Mouse (Mus musculus): ENCODE data around the gene Napepld.
"Not testable (repeated sequence)": the region's sequence is repeated elsewhere in the genome, so short reads cannot be mapped to it uniquely, and the experiment has no call there.

The Napepld gene

GRCm38 (mm10) chr5:21706546-21706945 lies 5.3 kb upstream of the Napepld start:
- DNase-seq (ENCODE audit: extremely low read depth, low read depth) = no peak

DNA sequence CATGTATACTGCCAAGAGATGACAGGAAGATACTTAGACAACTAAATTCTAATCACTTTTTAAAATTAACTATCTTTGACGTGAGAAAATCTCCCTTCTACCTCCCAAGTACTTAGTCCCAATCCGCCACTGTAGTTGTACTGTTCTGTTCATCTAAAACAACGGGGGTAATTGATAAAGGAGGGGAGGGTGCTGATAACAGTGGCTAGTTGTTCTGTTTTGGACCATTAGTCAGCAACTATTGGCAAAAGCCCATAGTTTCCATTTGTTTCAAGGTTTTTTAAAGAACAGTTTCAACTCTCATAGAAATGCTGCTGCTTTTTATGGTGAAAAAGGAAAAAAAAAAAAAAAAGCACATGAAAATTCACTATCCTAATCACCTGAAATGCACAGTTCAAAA lies 2.5 kb upstream of the Napepld start:
- DNase-seq (ENCODE audit: extremely low read depth, low read depth) = no peak

GRCm38 (mm10) chr5:21702873-21703475 lies 1.8 kb upstream of the Napepld start:
- DNase-seq (ENCODE audit: extremely low read depth, low read depth) = no peak

GRCm38 (mm10) chr5:21702009-21702364 lies 791 bp upstream of the Napepld start:
- no peak for DNase-seq (ENCODE audit: extremely low read depth, low read depth)

DNA sequence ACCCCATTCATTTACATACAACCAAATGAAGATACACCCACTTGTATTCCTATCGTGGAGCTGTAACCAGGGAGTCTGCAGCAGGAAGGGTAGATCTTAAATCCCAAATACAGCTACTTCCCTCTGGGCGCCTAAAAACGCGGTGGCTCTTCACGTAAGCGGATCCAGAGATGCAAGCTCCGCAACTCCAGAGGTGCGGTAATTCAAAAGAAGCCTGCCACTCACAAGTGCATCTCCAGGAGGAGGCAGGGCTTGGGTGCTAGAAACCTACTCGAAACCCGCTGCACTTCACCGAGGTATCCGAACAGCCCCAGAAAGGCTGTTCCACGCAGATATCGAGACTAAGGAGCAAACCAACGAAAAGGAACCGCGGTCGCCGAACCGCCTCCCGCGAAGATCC lies 262 bp downstream of the Napepld start:
- DNase-seq (ENCODE audit: extremely low read depth, low read depth) = peak; percentile 76

DNA sequence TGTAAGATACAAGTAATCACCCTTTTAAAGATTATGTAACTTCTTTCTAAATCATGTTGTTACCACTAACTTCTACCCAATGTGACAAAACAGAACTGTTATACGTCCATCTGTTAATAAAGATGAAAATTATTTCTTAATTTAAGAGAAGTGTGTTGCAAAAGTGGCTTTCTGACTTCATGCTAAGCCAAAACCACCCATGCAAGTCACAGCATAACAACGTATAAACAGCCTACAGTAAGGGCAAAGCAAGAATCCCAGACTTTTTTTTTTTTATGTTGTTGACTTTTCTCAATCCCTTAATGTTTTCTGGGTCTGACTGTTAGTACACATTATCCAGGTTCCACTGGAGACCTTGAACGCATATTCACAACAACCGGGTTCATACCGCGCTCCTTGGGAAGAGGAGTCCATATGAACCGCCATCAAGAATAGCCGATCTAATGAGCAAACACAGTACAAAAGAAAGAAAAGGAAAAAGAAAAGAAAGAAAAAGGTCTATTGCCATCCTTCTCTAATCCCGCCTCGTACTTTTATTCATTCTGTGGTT lies 849 bp downstream of the Napepld start:
- DNase-seq (ENCODE audit: extremely low read depth, low read depth) = no peak

GRCm38 (mm10) chr5:21699555-21699954 lies 1.6 kb downstream of the Napepld start:
- not testable (repeated sequence) for DNase-seq (ENCODE audit: extremely low read depth, low read depth)

DNA sequence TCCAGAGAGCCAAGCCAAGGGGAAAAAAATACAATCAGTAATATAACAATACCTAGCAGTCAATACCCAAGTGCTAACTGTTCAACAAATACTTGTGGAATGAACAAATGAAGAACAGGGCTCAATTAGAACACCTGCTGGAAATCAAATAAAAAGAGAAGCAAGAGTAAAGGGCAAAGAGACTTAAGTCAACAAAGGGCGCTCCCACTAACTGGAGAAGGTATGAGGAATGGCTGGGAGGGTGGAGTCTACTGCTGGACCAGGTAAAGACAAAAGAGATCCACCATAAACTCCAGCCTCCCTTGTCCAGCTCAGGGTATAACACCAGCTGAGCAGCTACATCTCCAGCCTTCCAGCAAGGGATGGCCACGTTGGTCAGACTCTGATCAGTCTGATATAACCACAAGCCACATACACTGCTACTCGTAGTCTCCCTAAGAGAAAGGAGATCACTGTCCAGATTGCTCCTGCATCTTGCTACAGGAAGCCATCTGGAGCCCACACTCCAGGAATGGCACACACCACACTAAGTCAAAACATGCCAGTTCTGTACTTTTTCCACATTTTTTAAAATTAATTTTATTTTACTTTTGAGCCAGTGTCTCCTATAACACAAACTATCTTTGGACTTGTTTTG lies 6.2 kb downstream of the Napepld start:
- DNase-seq (ENCODE audit: extremely low read depth, low read depth) = no peak

GRCm38 (mm10) chr5:21693372-21693870 lies 7.8 kb downstream of the Napepld start:
- DNase-seq (ENCODE audit: extremely low read depth, low read depth) = no peak

GRCm38 (mm10) chr5:21692230-21692629 lies 9.0 kb downstream of the Napepld start:
- no peak for DNase-seq (ENCODE audit: extremely low read depth, low read depth)

GRCm38 (mm10) chr5:21687042-21687441 lies 14.2 kb downstream of the Napepld start:
- peak; percentile 54 for DNase-seq (ENCODE audit: extremely low read depth, low read depth)

DNA sequence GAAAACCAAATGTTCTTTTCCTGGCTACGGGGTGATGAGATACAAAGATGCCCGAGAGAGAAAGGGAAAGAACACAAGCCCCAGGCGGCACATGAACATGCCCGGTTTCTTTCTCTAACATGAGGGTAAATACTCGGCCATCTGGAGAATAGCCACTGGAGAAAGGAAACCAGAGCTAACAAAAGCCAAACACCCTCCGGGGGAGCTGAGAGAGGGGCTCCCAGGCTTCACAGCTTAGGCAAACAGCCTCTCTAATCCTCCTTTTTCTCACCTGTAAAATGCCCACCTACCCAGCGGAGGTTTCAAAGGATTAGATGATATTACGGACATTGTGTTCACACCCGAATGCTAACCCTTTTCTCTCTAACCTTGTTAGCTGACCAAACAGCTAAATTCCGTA lies 16.2 kb downstream of the Napepld start:
- DNase-seq (ENCODE audit: extremely low read depth, low read depth) = no peak

DNA sequence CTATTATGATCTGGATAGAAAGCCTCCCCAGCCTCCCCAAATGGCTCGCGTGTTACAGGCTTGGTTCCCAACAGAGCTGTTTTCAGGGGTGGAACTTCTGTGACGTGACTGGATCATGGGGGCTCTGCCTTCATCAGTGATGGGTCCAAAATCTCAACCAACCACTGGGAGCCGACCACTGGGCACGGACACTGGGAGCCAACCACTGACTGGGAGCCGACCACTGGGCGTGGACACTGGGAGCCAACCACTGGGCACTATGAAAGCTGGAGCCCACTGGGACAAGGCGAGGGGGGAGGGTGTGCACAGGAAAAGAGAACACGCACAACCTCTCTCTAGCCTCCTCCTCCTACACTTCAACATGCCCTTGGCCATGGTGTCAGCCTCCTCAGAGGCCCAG lies 17.4 kb downstream of the Napepld start:
- no peak for DNase-seq (ENCODE audit: extremely low read depth, low read depth)

- no peak for DNase-seq (ENCODE audit: extremely low read depth, low read depth)
Observed at GRCm38 (mm10) chr5:21680940-21681339, 20.3 kb downstream of the Napepld start.

- DNase-seq (ENCODE audit: extremely low read depth, low read depth) = no peak
Observed at GRCm38 (mm10) chr5:21680029-21680428, 21.2 kb downstream of the Napepld start.

- DNase-seq (ENCODE audit: extremely low read depth, low read depth) = no peak
Observed at GRCm38 (mm10) chr5:21678363-21678762, 22.8 kb downstream of the Napepld start.

GRCm38 (mm10) chr5:21677939-21678338 lies 23.3 kb downstream of the Napepld start:
- DNase-seq (ENCODE audit: extremely low read depth, low read depth) = no peak

- DNase-seq (ENCODE audit: extremely low read depth, low read depth) = no peak
Observed at GRCm38 (mm10) chr5:21675494-21675893, 25.7 kb downstream of the Napepld start.

DNA sequence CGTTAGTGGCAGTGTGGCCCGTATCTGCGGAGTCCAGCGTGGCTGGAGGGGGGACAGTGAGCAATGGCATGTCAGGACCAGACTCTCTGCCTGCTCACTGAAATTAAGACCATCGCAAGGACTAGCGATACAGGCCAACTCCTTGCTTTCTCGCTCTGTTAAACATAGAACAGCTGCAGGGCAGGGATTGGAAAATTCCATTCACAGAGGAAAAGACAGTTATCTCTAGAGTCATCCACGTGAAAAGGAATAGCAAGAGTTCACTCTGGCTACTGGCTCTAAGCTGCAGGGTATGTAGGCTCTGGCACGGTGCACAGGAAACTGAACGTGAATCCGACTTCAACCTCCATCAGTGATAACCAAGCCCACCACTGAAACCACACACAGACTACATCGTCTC lies 26.2 kb downstream of the Napepld start:
- no peak for DNase-seq (ENCODE audit: extremely low read depth, low read depth)

- no peak for DNase-seq (ENCODE audit: extremely low read depth, low read depth)
Observed at GRCm38 (mm10) chr5:21673742-21674141, 27.5 kb downstream of the Napepld start.

DNA sequence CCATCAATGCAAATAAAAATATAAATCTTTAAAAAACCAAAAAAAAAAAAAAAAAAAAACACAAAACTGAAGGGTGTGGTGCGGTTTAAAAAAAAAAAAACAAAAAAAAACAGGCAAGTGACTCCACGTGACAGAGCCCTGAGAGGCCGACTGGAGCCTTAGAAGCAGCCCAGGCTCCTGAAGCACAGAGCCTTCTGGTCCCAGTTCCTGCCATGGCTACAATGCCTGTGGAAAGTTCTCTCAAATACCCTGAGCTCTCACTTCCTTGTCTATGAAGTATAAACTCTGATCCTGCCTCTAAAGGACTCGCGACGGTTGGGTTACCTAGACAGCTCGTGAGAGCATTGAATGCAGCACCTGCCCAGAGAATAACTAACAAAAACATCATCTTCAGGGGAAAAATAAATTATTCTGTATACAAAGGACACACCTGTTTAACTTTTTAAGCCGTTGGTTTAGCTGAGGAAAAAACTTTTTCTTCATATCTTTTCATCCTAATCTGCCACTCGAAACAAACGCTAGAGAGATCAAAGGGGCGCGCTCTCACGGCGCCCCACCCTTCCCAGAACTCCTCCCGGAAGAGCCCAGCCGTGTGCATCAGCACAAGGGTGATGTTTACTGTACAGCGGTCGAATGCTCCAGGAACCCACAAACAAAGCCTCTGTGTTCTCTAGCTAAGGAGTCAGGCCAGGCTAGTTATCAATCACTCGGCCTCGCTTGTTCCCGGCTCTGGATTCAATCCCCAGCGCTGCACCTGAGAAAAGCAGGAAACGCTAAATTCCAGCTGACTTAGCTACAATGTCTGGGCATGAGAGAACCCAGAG lies 28.2 kb downstream of the Napepld start:
- peak; percentile 60 for DNase-seq (ENCODE audit: extremely low read depth, low read depth)

GRCm38 (mm10) chr5:21669307-21669706 lies 31.9 kb downstream of the Napepld start:
- DNase-seq (ENCODE audit: extremely low read depth, low read depth) = no peak
